Mouse (Mus musculus) induced T-regulatory cell, adult 2 months (primary cell): ENCODE data around the gene Eloa.

Source experiments
- DNase-seq: peaks from one replicate; pipeline ENCODE4 v3.0.0-alpha.2; 2012; ENCODE audit warnings: low read depth

Gene Eloa

GRCm38 (mm10) chr4:136030968-136031909 is 9.7 kb upstream of the Eloa start:
- peak; percentile 84 for DNase-seq

GRCm38 (mm10) chr4:136028689-136029088 is 7.1 kb upstream of the Eloa start:
- DNase-seq, result peak; percentile 77

GRCm38 (mm10) chr4:136028132-136028564 is 6.6 kb upstream of the Eloa start:
- DNase-seq, result peak; percentile 68

- DNase-seq, result peak; percentile 30
Observed at GRCm38 (mm10) chr4:136027416-136028131, 6.0 kb upstream of the Eloa start.

GRCm38 (mm10) chr4:136025350-136025749 is 3.8 kb upstream of the Eloa start:
- DNase-seq, result no peak

GRCm38 (mm10) chr4:136022924-136023323 is 1.4 kb upstream of the Eloa start:
- DNase-seq, result no peak

- DNase-seq, result peak; percentile 51
Observed at GRCm38 (mm10) chr4:136020743-136021548, 617 bp downstream of the Eloa start.

GRCm38 (mm10) chr4:136016059-136016602 is 5.4 kb downstream of the Eloa start:
- DNase-seq, result peak; percentile 60

GRCm38 (mm10) chr4:136010586-136010985 is 11.0 kb downstream of the Eloa start:
- DNase-seq, result no peak

- no peak for DNase-seq
Observed at GRCm38 (mm10) chr4:136008782-136009447, 12.6 kb downstream of the Eloa start.

GRCm38 (mm10) chr4:136006821-136007220 is 14.7 kb downstream of the Eloa start:
- peak; percentile 67 for DNase-seq

- no peak for DNase-seq
Observed at GRCm38 (mm10) chr4:136004921-136005320, 16.6 kb downstream of the Eloa start.

- no peak for DNase-seq
Observed at GRCm38 (mm10) chr4:136004107-136004675, 17.4 kb downstream of the Eloa start.

- DNase-seq, result no peak
Observed at GRCm38 (mm10) chr4:135995118-135995517, 26.4 kb downstream of the Eloa start.

- no peak for DNase-seq
Observed at GRCm38 (mm10) chr4:135993941-135994340, 27.6 kb downstream of the Eloa start.

- no peak for DNase-seq
Observed at GRCm38 (mm10) chr4:135987714-135988113, 33.8 kb downstream of the Eloa start.

GRCm38 (mm10) chr4:135986943-135987710 is 34.4 kb downstream of the Eloa start, which contains the start of gene Pithd1:
Gene Pithd1 (minus strand): TSS chr4:135987264.
- peak; percentile 96 for DNase-seq

- DNase-seq, result peak; percentile 47
Observed at GRCm38 (mm10) chr4:135986301-135986942, 35.1 kb downstream of the Eloa start.

- no peak for DNase-seq
Observed at GRCm38 (mm10) chr4:135985769-135986168, 35.8 kb downstream of the Eloa start.
